Mouse (Mus musculus) spleen, postnatal 14 days (tissue): ENCODE measurements around the gene Spsb4.

ENCODE experiments used
- DNase-seq, 2 experiments: peaks; one replicate each; pipeline ENCODE4 v3.0.0; 2021 to 2022; ENCODE audit warnings: low spot score in 2 of 2

Gene Spsb4

GRCm38 (mm10) chr9:97015751-97016150 lies 2.9 kb downstream of the Spsb4 start:
- no peak for DNase-seq

- no peak for DNase-seq
These were observed 4.9 kb downstream of the Spsb4 start for GRCm38 (mm10) chr9:97013698-97014097.

GRCm38 (mm10) chr9:97013153-97013552 lies 5.5 kb downstream of the Spsb4 start:
- DNase-seq, result no peak

GRCm38 (mm10) chr9:97011454-97012195 lies 7.0 kb downstream of the Spsb4 start:
- DNase-seq, result no peak

GRCm38 (mm10) chr9:97010447-97010846 lies 8.2 kb downstream of the Spsb4 start:
- no peak for DNase-seq

- DNase-seq, result no peak
These were observed 13.9 kb downstream of the Spsb4 start for GRCm38 (mm10) chr9:97004726-97005125.

- DNase-seq, result no peak
These were observed 15.5 kb downstream of the Spsb4 start for GRCm38 (mm10) chr9:97003173-97003572.

- DNase-seq, result no peak
These were observed 16.0 kb downstream of the Spsb4 start for GRCm38 (mm10) chr9:97002654-97003053.

- DNase-seq, result no peak
These were observed 16.6 kb downstream of the Spsb4 start for GRCm38 (mm10) chr9:97002025-97002424.

- no peak for DNase-seq
These were observed 17.2 kb downstream of the Spsb4 start for GRCm38 (mm10) chr9:97001458-97001857.

- no peak for DNase-seq
These were observed 22.9 kb downstream of the Spsb4 start for GRCm38 (mm10) chr9:96995717-96996116.

GRCm38 (mm10) chr9:96994733-96995132 lies 23.9 kb downstream of the Spsb4 start:
- DNase-seq, result no peak

GRCm38 (mm10) chr9:96991118-96991517 lies 27.5 kb downstream of the Spsb4 start:
- DNase-seq, result no peak

- no peak for DNase-seq
These were observed 29.2 kb downstream of the Spsb4 start for GRCm38 (mm10) chr9:96989389-96989990.

- DNase-seq, result no peak
These were observed 31.7 kb downstream of the Spsb4 start for GRCm38 (mm10) chr9:96986797-96987473.

- DNase-seq, result no peak
These were observed 34.6 kb downstream of the Spsb4 start for GRCm38 (mm10) chr9:96984034-96984433.

- no peak for DNase-seq
These were observed 35.7 kb downstream of the Spsb4 start for GRCm38 (mm10) chr9:96982940-96983339.

GRCm38 (mm10) chr9:96982351-96982750 lies 36.3 kb downstream of the Spsb4 start:
- DNase-seq, result no peak

GRCm38 (mm10) chr9:96981836-96982235 lies 36.8 kb downstream of the Spsb4 start:
- DNase-seq, result no peak

GRCm38 (mm10) chr9:96981121-96981520 lies 37.5 kb downstream of the Spsb4 start:
- no peak for DNase-seq

GRCm38 (mm10) chr9:96980037-96980997 lies 38.3 kb downstream of the Spsb4 start:
- DNase-seq, result no peak
